Mouse (Mus musculus) lung, adult 2 months (tissue): Measurements from ENCODE around the gene Gm37240.

Experiments
- CTCF ChIP-seq: fragments of 200-500 bp; IDR thresholded peaks from 2 replicates; pipeline ENCODE4 v1.5.1; 2011; ENCODE audit warnings: mild to moderate bottlenecking, low read length, control low read depth; ENCODE audit not compliant: insufficient read depth
- POLR2A ChIP-seq: fragments of 200-500 bp; IDR thresholded peaks from 2 replicates; pipeline ENCODE4 v1.6.1; 2011; ENCODE audit warnings: low read depth, mild to moderate bottlenecking, control low read depth, low read length, borderline replicate concordance; ENCODE audit errors: extremely low read depth

DNA sequence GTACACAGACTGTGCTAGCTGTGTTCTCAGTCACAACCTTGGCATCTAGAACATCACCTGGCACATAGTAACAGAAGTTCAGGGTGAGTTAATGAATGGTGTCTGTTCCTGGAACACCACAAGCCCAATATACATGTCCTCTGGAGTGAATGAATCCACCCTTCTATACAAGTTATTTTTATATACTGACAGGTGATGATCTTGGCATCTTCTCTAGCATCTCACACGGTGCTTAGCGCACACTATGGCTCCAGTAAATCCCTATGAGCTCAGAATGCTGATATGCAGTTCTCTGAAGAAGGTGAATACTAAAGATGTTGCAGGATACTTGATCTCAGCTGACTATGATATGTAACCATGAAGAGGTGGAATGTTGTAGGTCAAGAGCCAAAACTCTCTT lies 24.4 kb downstream of the Gm37240 start:
- no peak for TF ChIP-seq POLR2A
- TF ChIP-seq CTCF = no peak
